Mouse (Mus musculus) liver, postnatal 0 days (tissue): ENCODE measurements around the gene Slx1b. TPM values are rescaled to one million over a fixed set of nuclear protein-coding genes. Genes with fewer than 3 reads are reported as not detected.
"Not testable (repeated sequence)": the region's sequence is repeated elsewhere in the genome, so short reads cannot be mapped to it uniquely, and the experiment has no call there.

Experiments used
- ATAC-seq: fragments of 200-750 bp; cut with Nextera tagmentation; 2 replicates; pipeline ENCODE4 v1.8.0; 2017; ENCODE audit warnings: mild to moderate bottlenecking, moderate library complexity
- DNase-seq: peaks from one replicate; pipeline ENCODE4 v3.0.0-alpha.2; 2016
- H3K27ac ChIP-seq: fragments of 300-500 bp; sonication (generic); 2 replicates; pipeline ENCODE4 v1.5.1; 2014; ENCODE audit warnings: antibody characterized with exemption, moderate library complexity, mild to moderate bottlenecking, low read depth
- H3K27me3 ChIP-seq: fragments of 300-500 bp; sonication (generic); 2 replicates; pipeline ENCODE4 v1.6.1; 2014; ENCODE audit warnings: low read length, control low read depth, mixed read lengths; ENCODE audit not compliant: insufficient read depth
- H3K36me3 ChIP-seq: fragments of 300-500 bp; sonication (generic); replicated peaks from 2 replicates; pipeline ENCODE4 v1.6.1; 2014; ENCODE audit warnings: mild to moderate bottlenecking, control low read depth, low read length, moderate library complexity, mixed read lengths; ENCODE audit not compliant: insufficient read depth
- H3K4me1 ChIP-seq: fragments of 300-500 bp; sonication (generic); 2 replicates; pipeline ENCODE4 v1.6.1; 2014; ENCODE audit warnings: antibody characterized with exemption, mild to moderate bottlenecking, control low read depth; ENCODE audit not compliant: insufficient read depth
- H3K4me2 ChIP-seq: fragments of 300-500 bp; sonication (generic); 2 replicates; pipeline ENCODE4 v1.6.1; 2014; ENCODE audit warnings: low read depth, mild to moderate bottlenecking, low read length, moderate library complexity, mixed read lengths
- H3K4me3 ChIP-seq: fragments of 300-500 bp; sonication (generic); 2 replicates; pipeline ENCODE4 v1.5.1; 2014; ENCODE audit warnings: low read depth, low read length
- H3K9ac ChIP-seq: fragments of 300-500 bp; sonication (generic); replicated peaks from 2 replicates; pipeline ENCODE4 v1.6.1; 2014; ENCODE audit warnings: mild to moderate bottlenecking, moderate library complexity
- H3K9me3 ChIP-seq: fragments of 300-500 bp; sonication (generic); 2 replicates; pipeline ENCODE4 v1.6.1; 2016; ENCODE audit warnings: mild to moderate bottlenecking, control low read depth, low read length, mixed read lengths
- CTCF ChIP-seq: sonication (generic); IDR thresholded peaks from 2 replicates; pipeline ENCODE4 v1.5.1; 2016; ENCODE audit warnings: antibody characterized with exemption, low read depth
- EP300 ChIP-seq: IDR thresholded peaks from 2 replicates; pipeline ENCODE4 v1.6.1; 2016; ENCODE audit warnings: antibody characterized with exemption, low read depth, mild to moderate bottlenecking
- WGBS: fragments of 180-500 bp; shearing (Covaris S2); extraction: QIAGEN DNeasy Blood & Tissue Kit; methylation state at CpG from one replicate; pipeline ENCODE4 v1.1.7; 2014; ENCODE audit not compliant: insufficient replicate concordance; 5-methylcytosine and 5-hydroxymethylcytosine counted together
- polyA plus RNA-seq: library from polyadenylated mRNA; unstranded; fragments of >200 nt; fragmentation: Nextera tagmentation; extraction: Ambion mirVana; gene quantifications from 2 replicates; pipeline ENCODE4 v1.2.1, GENCODE M21; 2015

Slx1b gene
- polyA plus RNA-seq, 1 experiment from 2014 or later, result 3.7 TPM

DNA sequence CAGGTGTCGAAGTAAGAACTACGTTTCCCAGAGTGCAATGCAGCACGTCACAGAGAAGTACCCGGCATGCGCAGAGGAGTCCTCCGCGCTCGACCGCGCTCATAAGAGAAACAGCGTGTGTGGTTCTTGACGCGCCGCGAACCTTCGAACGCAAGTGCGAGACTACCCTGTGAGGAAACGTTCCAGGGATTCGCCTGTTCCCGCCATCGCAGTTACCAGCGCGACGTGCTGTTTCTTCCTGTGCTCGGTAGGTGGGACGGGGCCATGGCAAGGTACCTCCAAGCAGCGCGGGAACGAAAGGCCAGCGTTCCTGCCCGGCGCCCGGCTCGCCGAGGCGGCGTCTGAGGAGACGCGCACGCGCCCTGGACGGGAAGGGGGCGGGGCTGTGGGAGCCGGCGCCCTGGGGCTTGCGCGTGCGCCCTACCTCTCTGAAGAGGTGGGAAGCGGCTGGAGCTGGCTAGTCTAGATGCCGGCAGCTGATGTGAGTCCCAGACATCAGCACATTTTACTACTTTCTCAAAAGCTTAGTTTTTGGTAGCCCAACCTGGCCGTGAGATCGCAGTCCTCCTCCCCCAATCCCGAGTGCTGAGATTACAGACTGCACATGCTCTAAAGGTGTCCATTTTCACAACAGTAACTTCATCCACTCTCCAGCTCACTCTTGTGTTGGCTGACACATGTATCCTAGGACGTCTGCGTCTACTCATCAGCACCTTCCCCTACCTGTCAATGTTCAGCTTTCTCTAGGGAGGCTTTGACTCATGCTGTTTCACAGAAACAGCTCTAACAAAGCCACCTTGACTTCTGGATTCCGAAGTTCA is 46.1 kb downstream of the Slx1b start, which contains the start of gene Sgf29:
Gene Sgf29, plus strand, starts transcription at position 79 of the 821 bp plus-strand sequence.
- peak within 1 kb of the TSS; percentile 96 for H3K27ac ChIP-seq
- H3K4me3 ChIP-seq, result peak within 1 kb of the TSS; percentile 60
- ATAC-seq, result peak; percentile 97
- 1% methylated on average over 54 of the region's 57 CpGs for WGBS
- DNase-seq, result peak; percentile 93
- no peaks in the 10 kb centered on the region for H3K27me3 ChIP-seq
- H3K9ac ChIP-seq, result peak within 1 kb of the TSS; percentile 69
- no peak for TF ChIP-seq EP300
- TF ChIP-seq CTCF, result no peak
- no peaks in the 10 kb centered on the region for H3K9me3 ChIP-seq
- peak within 1 kb of the TSS; percentile 83 for H3K4me2 ChIP-seq
- H3K4me1 ChIP-seq, result peaks cover 19% of the 10 kb centered on the region
- no peaks in the 10 kb centered on the region for H3K36me3 ChIP-seq

- Histone ChIP-seq H3K9me3 (no peaks in the 10 kb centered on the region), H3K36me3 (no peaks in the 10 kb centered on the region), H3K4me3 (peak overlapping the region; percentile 60), H3K9ac (no peak overlapping the region), H3K4me2 (peak overlapping the region; percentile 83), H3K27me3 (no peaks in the 10 kb centered on the region), H3K27ac (no peak overlapping the region), H3K4me1 (peaks cover 19% of the 10 kb centered on the region)
- no peak for TF ChIP-seq EP300
- peak; percentile 55 for TF ChIP-seq CTCF
- ATAC-seq (no peak), DNase-seq (no peak)
- 73% methylated on average over 4 of the region's 4 CpGs for WGBS
These were observed 47.1 kb downstream of the Slx1b start for GRCm38 (mm10) chr7:126648486-126648885.

DNA sequence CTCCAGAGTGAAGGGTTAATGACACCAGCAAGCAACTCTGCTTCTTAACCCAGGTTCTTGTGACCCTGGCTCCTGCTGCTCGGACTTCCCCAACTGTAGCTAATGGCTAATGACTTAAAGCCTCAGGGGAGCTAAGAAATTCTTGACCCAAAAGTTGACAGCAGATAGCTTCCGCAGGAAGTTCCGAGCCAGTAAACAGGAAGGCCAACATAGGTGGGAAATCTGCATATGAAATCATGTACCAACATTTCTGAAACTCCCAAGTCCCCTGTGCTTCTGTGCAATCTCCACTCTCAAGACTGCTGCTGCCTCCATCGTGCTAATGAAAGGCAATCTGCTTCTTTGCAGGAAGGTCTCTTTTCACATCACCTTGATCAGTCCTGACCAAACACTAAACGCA is 49.9 kb downstream of the Slx1b start:
- Histone ChIP-seq H3K9me3 (no peaks in the 10 kb centered on the region), H3K27me3 (no peaks in the 10 kb centered on the region), H3K36me3 (no peaks in the 10 kb centered on the region), H3K4me2 (no peak overlapping the region), H3K4me3 (no peak overlapping the region), H3K9ac (no peak overlapping the region), H3K4me1 (peaks cover 14% of the 10 kb centered on the region), H3K27ac (0 out of 2 replicates have a peak overlapping the region, but pooled peaks have one; percentile 37)
- ATAC-seq, result no peak
- DNase-seq, result no peak
- 57% methylated on average over 5 of the region's 5 CpGs for WGBS
- no peak for TF ChIP-seq EP300
- TF ChIP-seq CTCF, result no peak

DNA sequence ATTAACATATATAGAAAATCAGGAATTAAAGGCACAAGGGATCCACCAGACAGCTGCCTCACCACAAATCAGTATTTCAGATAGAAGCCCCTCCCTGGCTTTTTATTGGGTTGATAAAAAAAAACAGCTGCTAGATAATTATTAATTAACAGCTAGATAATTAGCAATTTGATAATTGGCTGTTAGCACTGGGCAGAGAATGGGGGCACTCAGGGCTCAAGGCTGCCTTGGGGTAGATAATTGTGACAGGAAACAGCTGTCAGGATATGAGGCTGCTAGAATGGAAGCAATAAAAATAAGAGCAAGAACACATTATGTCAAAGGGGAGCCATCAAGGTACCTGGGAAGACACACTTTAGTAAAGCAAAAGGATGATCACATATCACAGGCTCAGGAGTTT is 50.7 kb downstream of the Slx1b start:
- TF ChIP-seq EP300 (no peak), CTCF (no peak)
- no peak for ATAC-seq
- Histone ChIP-seq H3K27ac (0 out of 2 replicates have a peak overlapping the region, but pooled peaks have one; percentile 37), H3K36me3 (no peaks in the 10 kb centered on the region), H3K4me3 (no peak overlapping the region), H3K27me3 (no peaks in the 10 kb centered on the region), H3K4me2 (no peak overlapping the region), H3K4me1 (peaks cover 7% of the 10 kb centered on the region), H3K9ac (no peak overlapping the region), H3K9me3 (no peaks in the 10 kb centered on the region)
- no peak for DNase-seq

DNA sequence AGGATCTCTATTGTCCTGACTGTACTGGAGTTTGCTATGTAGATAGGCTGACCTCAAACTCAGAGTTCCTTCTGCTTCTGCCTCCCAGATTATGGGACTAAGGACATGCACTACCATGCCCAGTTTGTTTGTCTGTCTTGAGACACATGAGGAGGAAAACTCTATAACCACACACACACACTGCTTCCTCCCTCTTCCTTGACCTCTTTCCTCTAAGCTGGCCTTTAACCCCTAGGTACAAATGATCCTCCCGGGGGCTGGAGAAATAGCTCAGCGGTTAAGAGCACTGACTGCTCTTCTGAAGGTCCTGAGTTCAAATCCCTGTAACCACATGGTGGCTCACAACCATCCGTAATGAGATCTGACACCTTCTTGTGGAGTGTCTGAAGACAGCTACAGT is 51.2 kb downstream of the Slx1b start:
- Histone ChIP-seq H3K27ac (0 out of 2 replicates have a peak overlapping the region, but pooled peaks have one; percentile 26), H3K36me3 (no peaks in the 10 kb centered on the region), H3K4me1 (peaks cover 4% of the 10 kb centered on the region), H3K4me3 (no peak overlapping the region), H3K9me3 (no peaks in the 10 kb centered on the region), H3K4me2 (no peak overlapping the region), H3K9ac (no peak overlapping the region), H3K27me3 (no peaks in the 10 kb centered on the region)
- WGBS, result 47% methylated on average over 3 of the region's 3 CpGs
- DNase-seq (no peak), ATAC-seq (no peak)
- TF ChIP-seq EP300 (no peak), CTCF (no peak)

- WGBS, result 48% methylated on average over 2 of the region's 3 CpGs
- ATAC-seq, result peak; percentile 67
- not testable (repeated sequence) for H3K9ac ChIP-seq, H3K36me3 ChIP-seq, H3K4me2 ChIP-seq, H3K27ac ChIP-seq, H3K9me3 ChIP-seq, H3K4me1 ChIP-seq, DNase-seq, H3K27me3 ChIP-seq, H3K4me3 ChIP-seq
- TF ChIP-seq CTCF, result peak; percentile 83
These were observed 52.4 kb downstream of the Slx1b start for GRCm38 (mm10) chr7:126643244-126643617.
